Mouse (Mus musculus): ENCODE measurements at regions not wholly inside any gene's neighbourhood (a gene's known extent, or its start where the extent isn't known, plus 50 kb on each side); places are given as distances from the start of the nearest gene placed in this dataset.

- Histone ChIP-seq H3K9me3 (replicated peaks) (no peaks in the 10 kb centered on the region), H3K27me3 (no peaks in the 10 kb centered on the region), H3K4me3 (no peak overlapping the region), H3K4me1 (no peaks in the 10 kb centered on the region), H3K36me3 (ENCODE audit: poor library complexity, severe bottlenecking) (no peaks in the 10 kb centered on the region), H3K4me2 (no peak overlapping the region), H3K27ac (no peak overlapping the region), H3K9ac (no peak overlapping the region)
- 86% methylated on average over 7 of the region's 7 CpGs for WGBS
- no peak for ATAC-seq
These were observed 400.3 kb downstream of the Fut8 start for GRCm38 (mm10) chr12:77638266-77638665.

DNA sequence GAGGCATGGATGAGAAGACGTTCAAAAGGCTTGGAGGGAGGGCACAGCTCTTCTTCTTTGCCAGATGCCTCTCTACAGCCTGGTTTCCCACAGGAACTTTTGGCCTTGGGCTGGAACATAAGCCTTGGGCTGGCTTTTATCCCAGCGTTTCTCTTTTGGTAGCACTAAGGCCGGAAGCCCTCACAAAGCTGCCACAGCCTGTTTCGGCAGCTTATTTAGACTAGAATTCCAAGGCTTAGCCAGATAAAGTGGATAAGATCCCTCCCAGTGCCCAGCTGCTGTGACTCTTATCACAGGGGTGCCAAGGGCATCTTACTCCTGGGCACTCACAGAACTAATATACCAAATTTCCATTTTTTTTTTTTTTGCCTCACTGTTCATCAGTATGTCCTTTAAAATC lies 404.4 kb downstream of the Fut8 start:
- H3K27me3 ChIP-seq = no peaks in the 10 kb centered on the region
- no peak overlapping the region for H3K9ac ChIP-seq
- no peak for ATAC-seq
- H3K4me3 ChIP-seq = no peak overlapping the region
- WGBS = 75% methylated on average over 4 of the region's 4 CpGs
- H3K27ac ChIP-seq = no peak overlapping the region
- H3K4me2 ChIP-seq = no peak overlapping the region
- H3K4me1 ChIP-seq = peaks cover 8% of the 10 kb centered on the region
- H3K9me3 ChIP-seq (replicated peaks) = no peaks in the 10 kb centered on the region
- H3K36me3 ChIP-seq (ENCODE audit: poor library complexity, severe bottlenecking) = no peaks in the 10 kb centered on the region

DNA sequence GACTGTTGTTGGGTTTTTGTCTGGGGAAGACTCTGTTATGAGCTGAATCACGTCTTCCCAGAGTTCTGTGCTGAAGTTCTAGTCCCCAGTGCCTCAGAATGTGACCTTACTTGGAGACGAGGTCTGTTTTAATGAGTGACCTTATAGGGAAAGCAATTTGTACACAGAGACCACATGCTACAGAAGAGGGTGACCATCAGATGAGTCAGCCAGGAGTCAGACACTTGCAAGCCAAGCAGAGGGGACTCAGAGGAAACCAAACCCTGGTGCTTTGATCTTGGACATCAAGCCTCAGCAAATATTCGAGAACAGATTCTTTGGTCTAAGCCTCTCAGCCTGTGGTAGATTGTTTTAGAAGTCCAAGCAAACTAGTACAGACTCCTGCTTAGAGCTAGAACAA lies 409.9 kb downstream of the Fut8 start:
- Histone ChIP-seq H3K27me3 (no peaks in the 10 kb centered on the region), H3K4me1 (peaks cover 12% of the 10 kb centered on the region)
- WGBS = 73% methylated on average over 3 of the region's 3 CpGs

GRCm38 (mm10) chr12:77654282-77654681 lies 416.4 kb downstream of the Fut8 start:
- Histone ChIP-seq H3K4me3 (no peak overlapping the region), H3K27me3 (no peaks in the 10 kb centered on the region), H3K9me3 (replicated peaks) (no peaks in the 10 kb centered on the region), H3K4me2 (no peak overlapping the region), H3K4me1 (peaks cover 14% of the 10 kb centered on the region), H3K36me3 (ENCODE audit: poor library complexity, severe bottlenecking) (no peaks in the 10 kb centered on the region), H3K27ac (no peak overlapping the region), H3K9ac (no peak overlapping the region)
- ATAC-seq = no peak
- WGBS = 78% methylated on average over 3 of the region's 3 CpGs

More for the DNA sequence above, 409.9 kb downstream of the Fut8 start:
- no peak overlapping the region for H3K4me2 ChIP-seq
- no peak overlapping the region for H3K27ac ChIP-seq
- H3K36me3 ChIP-seq (ENCODE audit: poor library complexity, severe bottlenecking) = no peaks in the 10 kb centered on the region
- H3K4me3 ChIP-seq = no peak overlapping the region
- ATAC-seq = no peak
- no peak overlapping the region for H3K9ac ChIP-seq
- H3K9me3 ChIP-seq (replicated peaks) = no peaks in the 10 kb centered on the region

- ATAC-seq = 0 out of 2 replicates have a peak, but pooled peaks have one; percentile 8
- H3K4me3 ChIP-seq = no peak overlapping the region
- H3K27ac ChIP-seq = no peak overlapping the region
- no peak overlapping the region for H3K9ac ChIP-seq
- no peak overlapping the region for H3K4me2 ChIP-seq
- no peaks in the 10 kb centered on the region for H3K27me3 ChIP-seq
- WGBS = 24% methylated on average over 5 of the region's 5 CpGs
- H3K36me3 ChIP-seq (ENCODE audit: poor library complexity, severe bottlenecking) = no peaks in the 10 kb centered on the region
- H3K9me3 ChIP-seq (replicated peaks) = no peaks in the 10 kb centered on the region
- H3K4me1 ChIP-seq = peaks cover 14% of the 10 kb centered on the region
These were observed 419.1 kb downstream of the Fut8 start for GRCm38 (mm10) chr12:77657060-77657459.

DNA sequence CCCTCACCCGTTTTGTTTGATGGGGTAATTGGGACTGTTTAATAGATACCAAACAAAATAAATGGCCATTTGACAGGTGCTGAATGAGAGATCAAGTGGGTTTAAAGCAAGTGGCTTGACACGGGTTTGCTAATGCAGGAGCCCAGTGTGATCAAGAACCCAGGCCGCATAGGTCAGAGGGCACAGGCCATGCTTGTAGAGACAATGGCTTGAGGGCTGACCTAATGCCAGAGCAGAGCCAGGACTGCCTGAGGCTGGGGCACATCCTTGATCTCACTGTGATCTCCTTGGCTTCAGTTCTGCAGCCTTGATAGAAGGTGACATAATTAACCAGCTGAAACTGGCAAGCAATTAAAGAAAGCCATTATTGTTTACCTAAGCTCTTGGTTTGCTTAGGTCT lies 420.0 kb downstream of the Fut8 start:
- H3K9ac ChIP-seq = no peak overlapping the region
- no peak overlapping the region for H3K4me2 ChIP-seq
- no peaks in the 10 kb centered on the region for H3K9me3 ChIP-seq (replicated peaks)
- no peaks in the 10 kb centered on the region for H3K36me3 ChIP-seq (ENCODE audit: poor library complexity, severe bottlenecking)
- peaks cover 14% of the 10 kb centered on the region for H3K4me1 ChIP-seq
- H3K27me3 ChIP-seq = no peaks in the 10 kb centered on the region
- H3K4me3 ChIP-seq = no peak overlapping the region
- WGBS = 13% methylated on average over 3 of the region's 3 CpGs
- ATAC-seq = no peak
- H3K27ac ChIP-seq = no peak overlapping the region

DNA sequence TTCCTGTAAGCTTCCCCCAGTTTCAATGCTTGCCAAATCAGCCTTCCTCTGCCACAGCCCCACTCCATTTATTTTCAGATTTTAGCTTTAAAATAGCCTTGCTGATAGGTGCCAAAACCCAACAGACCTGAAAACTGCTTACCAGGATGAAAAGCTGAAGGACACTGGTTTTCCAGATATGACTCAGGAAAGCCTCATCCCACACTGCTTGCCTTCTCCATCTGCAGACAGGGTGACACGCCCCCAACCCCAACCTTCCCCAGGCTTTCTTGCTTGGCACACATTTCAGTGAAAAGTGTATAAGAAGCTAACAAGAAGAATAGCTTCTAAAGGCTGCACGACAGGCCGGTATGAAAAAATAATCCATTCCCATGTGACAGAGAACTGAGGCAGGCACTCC lies 425.3 kb downstream of the Fut8 start:
- Histone ChIP-seq H3K4me2 (no peak overlapping the region), H3K9ac (no peak overlapping the region), H3K36me3 (ENCODE audit: poor library complexity, severe bottlenecking) (no peaks in the 10 kb centered on the region), H3K9me3 (replicated peaks) (no peaks in the 10 kb centered on the region), H3K4me3 (no peak overlapping the region), H3K27me3 (0 out of 2 replicates have a peak, but pooled peaks cover 3% of the 10 kb centered on the region), H3K4me1 (peaks cover 4% of the 10 kb centered on the region; the same call in 1 of the 2 replicates), H3K27ac (no peak overlapping the region)
- ATAC-seq = no peak
- WGBS = 77% methylated on average over 3 of the region's 3 CpGs

- Histone ChIP-seq H3K4me1 (peaks cover 4% of the 10 kb centered on the region; the same call in 1 of the 2 replicates), H3K4me2 (no peak overlapping the region), H3K27ac (no peak overlapping the region), H3K27me3 (0 out of 2 replicates have a peak, but pooled peaks cover 3% of the 10 kb centered on the region), H3K36me3 (ENCODE audit: poor library complexity, severe bottlenecking) (no peaks in the 10 kb centered on the region), H3K9ac (no peak overlapping the region), H3K4me3 (no peak overlapping the region), H3K9me3 (replicated peaks) (no peaks in the 10 kb centered on the region)
- no peak for ATAC-seq
- 76% methylated on average over 7 of the region's 7 CpGs for WGBS
These were observed 425.9 kb downstream of the Fut8 start for GRCm38 (mm10) chr12:77663665-77664374.

DNA sequence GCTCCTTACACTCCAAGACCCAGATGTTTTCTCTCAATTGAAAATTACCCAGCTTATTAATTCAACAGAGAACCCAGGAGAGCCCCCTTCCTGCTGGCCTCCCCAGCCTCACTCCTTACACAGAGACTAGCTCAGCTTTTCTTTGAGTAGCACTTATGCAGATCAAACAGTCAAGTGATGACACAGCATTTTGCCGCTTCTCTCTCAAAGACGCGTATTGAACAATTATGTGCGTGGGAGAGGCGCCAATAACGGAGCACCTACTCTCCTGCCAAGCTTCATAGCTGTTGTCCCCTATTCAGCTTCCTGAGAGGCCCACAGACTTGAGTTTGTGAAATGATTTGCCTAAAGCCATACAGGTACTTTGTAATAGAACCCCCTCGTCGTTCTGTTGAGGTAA lies 428.5 kb downstream of the Fut8 start:
- Histone ChIP-seq H3K27ac (no peak overlapping the region), H3K4me2 (no peak overlapping the region), H3K4me1 (peaks cover 4% of the 10 kb centered on the region; the same call in 1 of the 2 replicates), H3K9me3 (replicated peaks) (no peaks in the 10 kb centered on the region), H3K9ac (no peak overlapping the region), H3K4me3 (no peak overlapping the region), H3K36me3 (ENCODE audit: poor library complexity, severe bottlenecking) (no peaks in the 10 kb centered on the region), H3K27me3 (0 out of 2 replicates have a peak, but pooled peaks cover 3% of the 10 kb centered on the region)
- 57% methylated on average over 8 of the region's 8 CpGs for WGBS
- ATAC-seq = peak; percentile 19; the same call in 1 of the 2 replicates

DNA sequence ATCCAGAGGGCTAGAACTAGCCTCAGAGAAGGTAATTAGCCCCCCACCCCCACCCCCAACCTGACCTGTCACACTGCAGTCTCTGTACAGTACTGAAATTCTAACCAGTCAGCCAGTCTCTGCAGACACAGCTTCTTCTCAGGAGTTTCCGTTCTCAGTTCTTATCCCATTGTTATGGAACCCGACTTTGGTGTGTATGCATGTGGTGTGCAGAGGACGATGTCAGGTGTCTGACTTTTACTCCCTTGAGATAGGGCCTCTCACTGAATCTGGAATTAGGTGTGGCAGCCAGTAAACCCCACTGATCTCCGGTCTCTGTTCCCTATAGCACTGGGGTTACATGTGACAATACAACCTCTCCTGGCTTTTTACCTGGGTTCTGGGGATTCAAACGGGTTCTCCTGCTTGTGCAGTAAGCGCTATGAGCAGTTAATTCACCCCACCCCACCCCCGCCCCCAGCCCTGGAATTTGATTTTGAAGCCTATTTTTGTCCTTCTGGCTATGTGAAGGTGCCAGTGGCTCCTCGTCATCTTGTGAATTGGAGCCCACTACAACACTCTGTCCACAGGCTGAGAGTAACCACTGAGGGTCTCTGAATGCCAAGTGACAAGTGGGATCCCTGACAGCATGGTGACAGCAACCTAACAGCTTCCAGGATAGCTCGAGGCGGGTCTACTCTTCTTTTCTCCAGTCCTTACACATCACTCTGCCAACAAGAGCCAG lies 429.4 kb downstream of the Fut8 start:
- 0 out of 2 replicates have a peak, but pooled peaks have one; percentile 16 for ATAC-seq
- Histone ChIP-seq H3K9me3 (replicated peaks) (no peaks in the 10 kb centered on the region), H3K4me3 (no peak overlapping the region), H3K27me3 (0 out of 2 replicates have a peak, but pooled peaks cover 3% of the 10 kb centered on the region), H3K36me3 (ENCODE audit: poor library complexity, severe bottlenecking) (no peaks in the 10 kb centered on the region), H3K4me2 (no peak overlapping the region), H3K9ac (no peak overlapping the region), H3K27ac (no peak overlapping the region), H3K4me1 (peaks cover 4% of the 10 kb centered on the region; the same call in 1 of the 2 replicates)
- WGBS = 72% methylated on average over 10 of the region's 10 CpGs

GRCm38 (mm10) chr12:77667875-77668204 lies 429.9 kb downstream of the Fut8 start:
- no peak overlapping the region for H3K9ac ChIP-seq
- no peaks in the 10 kb centered on the region for H3K36me3 ChIP-seq (ENCODE audit: poor library complexity, severe bottlenecking)
- WGBS = 4% methylated on average over 6 of the region's 6 CpGs
- 0 out of 2 replicates have a peak, but pooled peaks cover 3% of the 10 kb centered on the region for H3K27me3 ChIP-seq
- H3K9me3 ChIP-seq (replicated peaks) = no peaks in the 10 kb centered on the region
- ATAC-seq = peak; percentile 83
- H3K4me3 ChIP-seq = no peak overlapping the region
- no peak overlapping the region for H3K27ac ChIP-seq
- no peak overlapping the region for H3K4me2 ChIP-seq
- H3K4me1 ChIP-seq = peaks cover 4% of the 10 kb centered on the region; the same call in 1 of the 2 replicates

DNA sequence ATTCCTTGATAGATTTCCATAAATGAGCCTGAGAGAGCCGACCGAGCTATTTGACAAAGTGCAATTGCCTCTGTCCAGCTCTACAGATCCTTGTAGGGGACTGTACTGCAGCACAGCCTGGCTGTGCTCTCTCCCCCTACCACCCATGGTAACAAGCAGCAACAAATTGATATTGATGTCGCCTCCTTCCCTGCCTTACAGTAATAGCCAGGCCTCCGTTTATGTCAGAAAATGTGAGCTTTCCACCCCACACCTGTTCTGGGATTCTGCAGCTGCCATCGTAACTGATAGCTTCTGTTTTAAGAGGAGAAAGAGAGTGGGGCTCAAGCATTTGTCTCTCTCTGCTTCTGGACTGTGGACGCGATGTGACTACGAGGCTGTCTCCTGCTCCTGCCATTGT lies 432.6 kb downstream of the Fut8 start:
- no peak overlapping the region for H3K4me2 ChIP-seq
- peaks cover 4% of the 10 kb centered on the region; the same call in 1 of the 2 replicates for H3K4me1 ChIP-seq
- no peaks in the 10 kb centered on the region for H3K36me3 ChIP-seq (ENCODE audit: poor library complexity, severe bottlenecking)
- 60% methylated on average over 8 of the region's 8 CpGs for WGBS
- no peaks in the 10 kb centered on the region for H3K9me3 ChIP-seq (replicated peaks)
- no peak for ATAC-seq
- H3K27me3 ChIP-seq = no peaks in the 10 kb centered on the region
- H3K9ac ChIP-seq = no peak overlapping the region
- no peak overlapping the region for H3K27ac ChIP-seq
- no peak overlapping the region for H3K4me3 ChIP-seq

Measured in forebrain, embryonic 13.5 days (tissue).